Mouse (Mus musculus) gastrocnemius, postnatal 36 days (tissue): Measurements from ENCODE around the gene Ube2c. TPM values are rescaled to one million over a fixed set of nuclear protein-coding genes. Genes with fewer than 3 reads are reported as not detected.

Experiments
- DNase-seq, 2 experiments: peaks; one replicate each; pipeline ENCODE4 v3.0.0; 2022
- intact Hi-C: fragments of 180-260 bp; cut with DNase I; formaldehyde crosslinking; loops from one replicate; pipeline ENCODE4 v1.15.1; 2025
- total RNA-seq, 2 experiments: library from RNA; stranded (reverse); gene quantifications; 2 replicates each; pipeline ENCODE4 v1.2.3; 2021

Gene Ube2c
- total RNA-seq, 2 experiments from 2014 or later: 1.0 to 1.4 TPM

GRCm38 (mm10) chr2:164760059-164760833 lies 9.5 kb upstream of the Ube2c start:
- intact Hi-C loops: no loop called here
- no peak for DNase-seq

- DNase-seq: no peak
- intact Hi-C loops: no loop called here
These were observed 8.2 kb upstream of the Ube2c start for GRCm38 (mm10) chr2:164761502-164761901.

- intact Hi-C loops: no loop called here
These were observed 7.7 kb upstream of the Ube2c start for GRCm38 (mm10) chr2:164761971-164762370.

GRCm38 (mm10) chr2:164762593-164762992 lies 7.1 kb upstream of the Ube2c start:
- DNase-seq: no peak
- intact Hi-C loops: no loop called here

More at GRCm38 (mm10) chr2:164761971-164762370, 7.7 kb upstream of the Ube2c start:
- DNase-seq: no peak

- no peak for DNase-seq
- intact Hi-C loops: no loop called here
These were observed 3.9 kb upstream of the Ube2c start for GRCm38 (mm10) chr2:164765841-164766240.

- intact Hi-C loops: no loop called here
- DNase-seq: no peak
These were observed 1.7 kb upstream of the Ube2c start for GRCm38 (mm10) chr2:164767812-164768540.

GRCm38 (mm10) chr2:164770279-164770678 lies 581 bp downstream of the Ube2c start:
- peak in 1 of 2 experiments; percentile 6 for DNase-seq
- intact Hi-C loops: no loop called here

- peak in 1 of 2 experiments; percentile 11 for DNase-seq
- intact Hi-C loops: no loop called here
These were observed 1.4 kb downstream of the Ube2c start for GRCm38 (mm10) chr2:164771123-164771522.

- intact Hi-C loops: no loop called here
- DNase-seq: peak in 1 of 2 experiments; percentile 27
These were observed 3.7 kb downstream of the Ube2c start for GRCm38 (mm10) chr2:164773229-164773988.

GRCm38 (mm10) chr2:164773989-164774364 lies 4.3 kb downstream of the Ube2c start:
- intact Hi-C loops: no loop called here
- no peak for DNase-seq

GRCm38 (mm10) chr2:164776130-164776529 lies 6.4 kb downstream of the Ube2c start:
- DNase-seq: no peak
- intact Hi-C loops: no loop called here

- intact Hi-C loops: no loop called here
- DNase-seq: no peak
These were observed 7.1 kb downstream of the Ube2c start for GRCm38 (mm10) chr2:164776801-164777200.

GRCm38 (mm10) chr2:164777246-164778014 lies 7.7 kb downstream of the Ube2c start:
- intact Hi-C loops: no loop called here
- DNase-seq: peak in 1 of 2 experiments; percentile 18

GRCm38 (mm10) chr2:164778015-164778287 lies 8.3 kb downstream of the Ube2c start:
- intact Hi-C loops: no loop called here
- DNase-seq: peak in 1 of 2 experiments; percentile 17

- intact Hi-C loops: no loop called here
- peak; percentile 49 to 67 for DNase-seq
These were observed 9.1 kb downstream of the Ube2c start for GRCm38 (mm10) chr2:164778809-164779208.

- intact Hi-C loops: no loop called here
- peak in 1 of 2 experiments; percentile 54 for DNase-seq
These were observed 9.9 kb downstream of the Ube2c start, which contains the start of gene Tnnc2 for GRCm38 (mm10) chr2:164779481-164780086. Gene Tnnc2, minus strand, starts transcription at chr2:164779967.

GRCm38 (mm10) chr2:164781876-164782275 lies 12.2 kb downstream of the Ube2c start:
- peak in 1 of 2 experiments; percentile 59 for DNase-seq
- intact Hi-C loops: no loop called here

GRCm38 (mm10) chr2:164783926-164784581 lies 14.4 kb downstream of the Ube2c start:
- no peak for DNase-seq
- intact Hi-C loops: no loop called here

- DNase-seq: no peak
- intact Hi-C loops: no loop called here
These were observed 15.2 kb downstream of the Ube2c start for GRCm38 (mm10) chr2:164784869-164785420.
